Mouse (Mus musculus) liver, embryonic 15.5 days (tissue): Measurements from ENCODE around the gene Itm2b. TPM values are rescaled to one million over a fixed set of nuclear protein-coding genes. Genes with fewer than 3 reads are reported as not detected.
A peak's percentile ranks its signal among the peaks of the same experiment; 100 is the strongest.

Source experiments
- ATAC-seq: fragments of 200-750 bp; cut with Nextera tagmentation; 2 replicates; pipeline ENCODE4 v1.8.0; 2017; ENCODE audit warnings: moderate number of reproducible peaks, mild to moderate bottlenecking, moderate library complexity; ENCODE audit not compliant: insufficient read depth
- H3K27ac ChIP-seq: fragments of 300-500 bp; sonication (generic); replicated peaks from 2 replicates; pipeline ENCODE4 v1.5.1; 2015; ENCODE audit warnings: mild to moderate bottlenecking, inconsistent platforms
- H3K27me3 ChIP-seq: fragments of 300-500 bp; sonication (generic); 2 replicates; pipeline ENCODE4 v1.6.1; 2015; ENCODE audit warnings: mild to moderate bottlenecking, inconsistent platforms
- H3K36me3 ChIP-seq: fragments of 300-500 bp; sonication (generic); replicated peaks from 2 replicates; pipeline ENCODE4 v1.6.1; 2015; ENCODE audit warnings: moderate library complexity, mild to moderate bottlenecking, inconsistent platforms
- H3K4me1 ChIP-seq: fragments of 300-500 bp; sonication (generic); replicated peaks from 2 replicates; pipeline ENCODE4 v1.6.1; 2015; ENCODE audit warnings: inconsistent platforms
- H3K4me2 ChIP-seq: fragments of 300-500 bp; sonication (generic); 2 replicates; pipeline ENCODE4 v1.6.1; 2015; ENCODE audit warnings: moderate library complexity, mild to moderate bottlenecking, inconsistent platforms
- H3K4me3 ChIP-seq: fragments of 300-500 bp; sonication (generic); replicated peaks from 2 replicates; pipeline ENCODE4 v1.5.1; 2015; ENCODE audit warnings: mild to moderate bottlenecking, inconsistent platforms
- H3K9ac ChIP-seq: fragments of 300-500 bp; sonication (generic); 2 replicates; pipeline ENCODE4 v1.6.1; 2015; ENCODE audit warnings: moderate library complexity, mild to moderate bottlenecking, inconsistent platforms
- H3K9me3 ChIP-seq: fragments of 300-500 bp; sonication (generic); replicated peaks from 2 replicates; pipeline ENCODE4 v1.6.1; 2016; ENCODE audit warnings: inconsistent platforms
- WGBS: fragments of 180-500 bp; shearing (Covaris S2); methylation state at CpG from one replicate; pipeline ENCODE4 v1.1.7; 2015; ENCODE audit warnings: mixed read lengths; ENCODE audit not compliant: insufficient replicate concordance; 5-methylcytosine and 5-hydroxymethylcytosine counted together
- polyA plus RNA-seq: library from polyadenylated mRNA; unstranded; fragments of >200 nt; fragmentation: Nextera tagmentation; extraction: Ambion mirVana; gene quantifications from 2 replicates; pipeline ENCODE4 v1.2.1, GENCODE M21; 2015

The Itm2b gene
- polyA plus RNA-seq, 1 experiment from 2014 or later = 524 TPM

DNA sequence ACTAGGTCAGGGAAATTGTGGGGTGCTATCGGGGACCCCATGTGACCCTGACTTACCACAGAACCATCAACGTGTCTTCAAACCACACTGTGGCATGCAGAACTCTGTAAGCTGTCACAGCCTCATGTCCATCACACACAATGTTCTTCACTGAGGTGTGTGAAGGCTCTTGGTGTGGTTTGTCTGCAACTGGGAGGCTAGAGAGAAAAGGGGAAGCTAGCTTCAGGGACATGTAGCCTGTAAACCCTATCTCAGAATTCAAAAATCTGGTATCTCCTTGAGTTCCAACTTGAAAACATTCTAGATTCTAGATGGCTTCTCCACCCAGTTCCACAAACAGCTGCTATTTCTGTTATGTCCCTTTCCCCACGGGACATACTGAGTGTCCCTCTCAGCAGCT lies 45.5 kb downstream of the Itm2b start:
- Histone ChIP-seq H3K27ac (no peak overlapping the region), H3K4me3 (no peak overlapping the region), H3K36me3 (no peaks in the 10 kb centered on the region), H3K9ac (no peak overlapping the region), H3K9me3 (no peaks in the 10 kb centered on the region), H3K4me2 (no peak overlapping the region), H3K27me3 (no peaks in the 10 kb centered on the region), H3K4me1 (no peaks in the 10 kb centered on the region)
- no peak for ATAC-seq
- 17% methylated on average over 3 of the region's 3 CpGs for WGBS

DNA sequence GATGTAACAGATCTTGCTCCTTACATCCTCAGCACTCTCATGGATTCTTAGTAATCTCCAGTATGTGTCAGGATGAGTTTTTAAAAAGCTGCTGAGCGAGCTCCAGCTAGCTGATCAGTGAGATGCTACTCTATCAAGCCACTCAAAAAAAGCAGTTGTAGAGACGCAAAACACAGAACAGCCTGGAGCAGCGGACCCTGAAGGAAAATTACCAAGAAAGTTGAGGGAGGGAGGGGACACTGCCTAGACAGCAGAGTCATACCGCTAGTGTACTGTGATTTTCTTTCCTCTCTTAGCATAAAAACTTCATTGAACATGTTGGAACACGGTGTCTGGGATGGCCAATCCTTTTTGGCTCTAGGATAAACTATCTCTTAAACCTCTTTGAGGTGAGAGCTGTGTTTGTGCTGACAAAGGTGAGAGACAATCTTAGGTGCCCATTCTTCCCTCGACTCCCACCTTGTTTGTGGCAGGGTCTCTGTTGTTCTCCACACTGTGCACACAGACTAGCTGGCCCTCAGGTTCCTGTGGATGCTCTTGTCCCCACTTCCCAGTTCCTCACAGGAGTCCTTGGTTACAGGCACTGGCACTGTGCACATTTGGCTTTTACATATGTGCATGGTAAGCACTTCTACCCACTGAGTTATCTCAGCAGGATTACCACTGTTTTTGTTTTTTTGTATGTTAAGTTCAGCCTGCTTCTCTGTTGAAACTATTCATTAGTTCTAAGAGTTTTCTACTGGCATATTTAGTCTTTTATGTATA lies 48.6 kb downstream of the Itm2b start:
- H3K4me3 ChIP-seq = no peak overlapping the region
- no peak overlapping the region for H3K27ac ChIP-seq
- no peaks in the 10 kb centered on the region for H3K27me3 ChIP-seq
- H3K36me3 ChIP-seq = no peaks in the 10 kb centered on the region
- H3K4me2 ChIP-seq = no peak overlapping the region
- no peaks in the 10 kb centered on the region for H3K9me3 ChIP-seq
- no peak for ATAC-seq
- H3K4me1 ChIP-seq = peaks cover 5% of the 10 kb centered on the region; the same call in 1 of the 2 replicates
- 64% methylated on average over 6 of the region's 6 CpGs for WGBS
- H3K9ac ChIP-seq = no peak overlapping the region

DNA sequence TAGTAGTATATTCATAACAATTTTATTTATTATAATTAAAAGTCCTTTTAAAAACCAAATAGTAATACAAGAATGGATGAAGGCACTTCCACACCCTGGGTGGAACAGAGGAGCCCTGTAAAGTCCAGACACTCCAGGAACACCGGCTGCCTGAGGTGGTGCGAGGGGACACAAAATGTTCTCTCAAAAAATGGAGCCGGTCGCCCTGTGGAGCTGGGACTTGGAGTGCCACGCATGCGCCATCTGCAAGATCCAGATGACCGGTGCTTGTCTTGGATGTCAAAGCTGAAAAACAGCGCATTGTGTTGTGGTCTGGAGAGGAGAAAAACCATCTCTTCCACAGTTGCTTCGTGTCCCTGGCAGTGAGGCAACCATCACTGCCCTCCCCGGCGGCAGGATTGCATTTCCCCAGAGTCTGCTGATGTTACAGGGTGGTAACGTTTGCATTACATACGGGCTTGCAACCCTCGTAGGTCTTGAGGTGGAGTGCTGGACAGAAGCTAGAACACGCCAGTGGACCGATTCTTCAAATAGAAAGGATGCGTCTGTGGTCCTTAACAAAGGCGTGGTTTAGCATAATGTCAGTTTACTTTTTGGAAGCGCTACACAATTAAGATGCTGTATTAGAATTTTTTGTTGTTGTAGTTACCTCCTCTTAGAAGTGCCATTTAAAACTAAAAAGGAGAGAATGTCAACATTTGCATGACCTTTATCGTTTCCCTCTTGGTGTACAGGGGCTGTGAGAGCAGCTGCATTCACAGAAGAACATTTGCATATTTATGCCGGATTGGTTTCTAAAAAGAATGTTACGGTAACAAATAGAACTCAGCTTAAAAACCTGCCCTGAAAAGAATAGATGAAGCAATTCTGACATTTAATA lies 49.9 kb downstream of the Itm2b start:
- WGBS = 70% methylated on average over 22 of the region's 22 CpGs
- no peak overlapping the region for H3K27ac ChIP-seq
- peaks cover 5% of the 10 kb centered on the region; the same call in 1 of the 2 replicates for H3K4me1 ChIP-seq
- no peak overlapping the region for H3K9ac ChIP-seq
- H3K9me3 ChIP-seq = no peaks in the 10 kb centered on the region
- no peaks in the 10 kb centered on the region for H3K36me3 ChIP-seq
- H3K4me2 ChIP-seq = no peak overlapping the region
- no peak for ATAC-seq
- H3K27me3 ChIP-seq = no peaks in the 10 kb centered on the region
- H3K4me3 ChIP-seq = no peak overlapping the region

DNA sequence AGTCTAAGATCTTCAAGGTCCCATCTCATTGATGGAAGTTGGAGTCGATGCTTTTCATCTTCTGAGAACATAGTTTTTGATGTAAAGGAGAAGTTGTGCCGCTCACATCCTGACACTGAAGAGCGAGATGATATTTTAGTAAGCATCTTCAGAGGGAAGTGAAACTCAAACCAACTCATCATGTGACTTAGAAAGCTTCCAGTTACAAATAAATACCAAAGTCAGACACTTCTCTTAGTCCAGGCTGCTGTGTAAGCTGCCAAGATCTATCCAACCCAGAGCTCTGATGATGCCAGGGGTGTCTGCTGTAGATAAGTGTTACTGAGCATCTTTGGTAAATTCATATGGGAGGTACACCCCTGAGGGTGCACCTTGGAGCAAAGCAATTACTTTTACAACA lies 51.2 kb downstream of the Itm2b start:
- no peak for ATAC-seq
- Histone ChIP-seq H3K4me2 (no peak overlapping the region), H3K27ac (no peak overlapping the region)

DNA sequence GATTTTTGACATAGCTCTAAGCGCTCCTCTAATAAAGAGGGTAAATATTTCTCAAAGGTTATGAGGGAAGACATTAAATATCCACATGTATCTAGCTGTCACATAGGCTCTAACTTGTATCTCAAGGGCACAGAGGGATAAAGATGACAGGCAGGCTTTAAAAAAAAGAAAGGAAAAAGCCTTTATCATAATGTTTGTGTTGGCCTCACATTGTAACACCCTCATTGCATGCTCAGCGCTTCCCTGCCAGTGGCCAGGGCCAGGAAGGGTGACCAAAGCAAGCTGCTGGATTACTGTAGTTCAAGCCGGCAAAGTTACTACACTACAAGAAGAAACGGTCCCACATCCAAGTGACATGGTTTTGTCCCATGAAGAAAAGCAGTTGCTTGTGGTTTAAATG lies 53.7 kb downstream of the Itm2b start:
- H3K9me3 ChIP-seq = no peaks in the 10 kb centered on the region
- H3K4me3 ChIP-seq = no peak overlapping the region
- H3K27me3 ChIP-seq = no peaks in the 10 kb centered on the region
- H3K9ac ChIP-seq = no peak overlapping the region
- no peak overlapping the region for H3K4me2 ChIP-seq
- peaks cover 14% of the 10 kb centered on the region for H3K4me1 ChIP-seq
- no peaks in the 10 kb centered on the region for H3K36me3 ChIP-seq
- ATAC-seq = no peak
- 74% methylated on average over 4 of the region's 4 CpGs for WGBS
- no peak overlapping the region for H3K27ac ChIP-seq

More for the DNA sequence above, 51.2 kb downstream of the Itm2b start:
- H3K9me3 ChIP-seq = no peaks in the 10 kb centered on the region
- H3K27me3 ChIP-seq = no peaks in the 10 kb centered on the region
- WGBS = 39% methylated on average over 3 of the region's 3 CpGs
- H3K4me3 ChIP-seq = no peak overlapping the region
- peaks cover 5% of the 10 kb centered on the region; the same call in 1 of the 2 replicates for H3K4me1 ChIP-seq
- no peak overlapping the region for H3K9ac ChIP-seq
- no peaks in the 10 kb centered on the region for H3K36me3 ChIP-seq

DNA sequence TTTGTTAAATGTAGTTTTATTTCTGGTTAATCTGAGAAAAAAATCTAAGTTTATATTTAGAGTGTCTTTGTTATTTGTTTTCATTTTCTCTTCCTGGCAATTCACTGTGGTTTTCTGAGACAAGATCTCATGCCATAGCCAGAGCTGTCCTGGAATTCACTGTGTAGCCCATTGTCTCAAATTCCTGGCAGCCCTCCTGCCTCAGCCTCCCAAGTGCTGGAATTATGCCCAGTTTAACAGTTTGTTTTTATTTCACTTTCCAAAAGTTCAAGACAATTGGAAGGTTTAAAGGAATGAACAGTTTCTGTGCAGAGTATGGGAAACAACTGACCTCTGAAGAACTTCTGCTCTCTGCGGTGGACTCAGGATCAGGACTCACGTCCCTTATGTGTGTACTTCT lies 55.2 kb downstream of the Itm2b start:
- H3K9ac ChIP-seq = no peak overlapping the region
- no peak overlapping the region for H3K4me3 ChIP-seq
- no peaks in the 10 kb centered on the region for H3K27me3 ChIP-seq
- H3K27ac ChIP-seq = no peak overlapping the region
- H3K9me3 ChIP-seq = no peaks in the 10 kb centered on the region
- no peaks in the 10 kb centered on the region for H3K36me3 ChIP-seq
- no peak overlapping the region for H3K4me2 ChIP-seq
- no peak for ATAC-seq
- 76% methylated on average over 2 of the region's 2 CpGs for WGBS
- H3K4me1 ChIP-seq = peaks cover 17% of the 10 kb centered on the region

DNA sequence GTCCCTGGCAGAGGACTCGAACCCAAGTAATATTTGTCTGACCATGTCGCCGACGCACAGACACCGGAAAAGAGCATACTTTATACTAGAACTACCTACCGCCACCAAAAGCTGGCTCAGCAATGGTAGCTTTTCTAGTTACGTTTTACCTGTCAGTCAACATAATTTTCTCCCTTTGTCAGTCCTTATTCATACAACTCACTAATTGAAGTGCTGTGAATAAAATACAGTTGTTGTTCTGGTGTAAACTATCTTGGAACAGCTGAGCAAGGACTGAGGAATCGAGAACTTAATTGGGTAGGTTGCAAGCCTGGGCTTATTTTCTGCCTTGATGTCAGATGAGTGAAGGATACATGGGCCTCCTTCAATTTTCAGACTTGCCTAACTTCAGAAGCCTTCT lies 58.6 kb downstream of the Itm2b start:
- Histone ChIP-seq H3K9ac (peak overlapping the region; percentile 98), H3K27ac (peak overlapping the region; percentile 98), H3K27me3 (no peaks in the 10 kb centered on the region), H3K4me2 (peak overlapping the region; percentile 83), H3K4me3 (peak overlapping the region; percentile 98), H3K36me3 (no peaks in the 10 kb centered on the region; the same call in 1 of the 2 replicates), H3K9me3 (no peaks in the 10 kb centered on the region), H3K4me1 (peaks cover 32% of the 10 kb centered on the region)
- no peak for ATAC-seq
- WGBS = 12% methylated on average over 8 of the region's 8 CpGs

DNA sequence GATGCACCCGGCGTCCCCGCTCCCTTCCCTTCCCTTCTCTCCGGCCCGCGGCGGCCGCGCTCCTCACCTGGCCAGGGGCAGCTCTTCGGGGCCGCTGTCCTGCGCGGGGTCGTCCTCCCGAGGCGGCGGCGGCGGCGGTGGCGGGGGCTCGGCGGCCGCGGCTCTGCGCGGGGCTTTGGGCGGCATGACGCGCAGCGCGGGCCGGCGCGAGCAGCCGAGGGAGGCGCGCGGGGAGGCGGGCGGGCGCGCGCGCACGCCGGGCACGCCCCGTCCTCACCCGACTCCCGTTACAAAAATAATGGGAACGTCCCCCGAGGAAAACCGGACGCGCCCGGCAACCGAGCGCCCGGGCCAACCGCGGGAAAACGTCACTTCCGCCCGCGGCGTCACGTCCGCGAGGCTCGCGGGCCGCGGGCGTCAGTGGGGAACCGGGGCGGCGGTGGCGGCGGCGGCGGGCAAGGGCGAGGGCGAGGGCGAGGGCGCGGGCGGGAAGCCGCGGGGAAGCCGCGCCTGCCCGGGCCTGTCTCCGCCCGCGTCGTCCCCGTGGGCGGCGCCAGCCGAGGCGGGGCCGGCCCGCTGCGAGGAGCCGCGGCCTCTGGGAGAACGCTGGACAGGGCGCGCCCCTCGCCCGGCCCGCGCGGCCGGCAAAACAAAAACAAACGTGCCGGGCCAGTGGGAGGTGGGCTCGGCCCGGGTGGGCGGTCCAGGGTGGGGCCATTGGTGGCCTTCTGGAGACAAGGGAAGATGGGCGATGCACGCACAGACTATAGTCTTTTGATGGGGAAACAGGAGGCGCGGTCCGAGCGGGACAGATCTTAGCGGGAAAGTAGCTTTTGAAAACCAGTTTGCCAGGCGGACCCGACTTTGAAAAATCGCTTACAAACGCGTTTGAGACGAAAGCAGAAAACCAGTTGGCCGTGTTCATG lies 59.4 kb downstream of the Itm2b start, which contains the start of gene Rb1:
Gene Rb1, minus strand, starts transcription at position 367 of the 926 bp plus-strand sequence.
- ATAC-seq = peak; percentile 94
- WGBS = under 1% methylated on average over 115 of the region's 135 CpGs
- H3K27ac ChIP-seq = peak within 1 kb of the TSS; percentile 98

DNA sequence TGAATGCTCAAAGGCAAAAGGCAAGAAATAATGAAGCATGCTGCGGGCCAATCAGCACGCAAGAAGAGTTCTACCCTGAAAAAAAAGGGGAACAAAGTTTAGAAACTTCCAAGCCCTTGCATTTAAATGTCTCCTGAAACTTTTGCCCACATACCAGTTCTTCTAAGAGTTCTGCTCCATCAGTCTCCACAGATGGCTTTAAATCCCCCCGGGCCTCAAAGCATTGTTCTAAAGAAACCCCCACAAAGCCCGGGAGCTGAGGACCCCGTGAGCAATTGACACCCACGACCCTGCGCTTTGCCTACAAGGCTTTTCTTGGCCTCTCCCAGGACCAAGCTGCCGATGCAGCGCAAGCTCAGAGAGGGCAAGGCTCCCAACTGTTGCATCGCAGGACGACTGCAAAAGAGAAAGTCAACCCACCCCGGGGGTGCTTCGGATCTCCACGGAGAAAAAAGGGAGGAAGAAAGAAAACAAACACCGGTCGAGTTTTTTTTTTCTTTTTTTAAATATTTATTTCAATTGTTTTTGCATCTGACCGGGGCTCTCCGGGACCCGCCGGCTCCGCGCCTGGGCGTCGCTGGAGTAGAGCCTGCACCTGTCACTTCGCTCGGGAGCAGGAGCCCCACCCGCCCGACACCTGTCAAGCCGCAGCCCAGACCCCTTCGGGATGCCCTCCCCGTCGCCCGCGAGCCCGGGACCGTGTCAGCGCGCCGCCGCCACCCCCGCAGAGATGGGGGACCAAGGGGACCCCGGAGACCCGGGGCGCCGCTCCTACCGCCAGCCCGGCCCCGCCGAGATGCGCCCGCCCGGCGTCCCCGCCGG lies 60.2 kb downstream of the Itm2b start:
- peak overlapping the region; percentile 83 for H3K4me2 ChIP-seq
- H3K27me3 ChIP-seq = no peaks in the 10 kb centered on the region
- peak overlapping the region; percentile 98 for H3K27ac ChIP-seq
- peak overlapping the region; percentile 98 for H3K9ac ChIP-seq
- peak overlapping the region; percentile 98 for H3K4me3 ChIP-seq
- H3K9me3 ChIP-seq = no peaks in the 10 kb centered on the region
- WGBS = under 1% methylated on average over 52 of the region's 55 CpGs
- peaks cover 45% of the 10 kb centered on the region for H3K4me1 ChIP-seq
- peak; percentile 10 for ATAC-seq
- H3K36me3 ChIP-seq = peaks cover 8% of the 10 kb centered on the region; the same call in 1 of the 2 replicates

More for the DNA sequence above, 59.4 kb downstream of the Itm2b start, which contains the start of gene Rb1:
- Histone ChIP-seq H3K9ac (peak within 1 kb of the TSS; percentile 98), H3K4me1 (peaks cover 39% of the 10 kb centered on the region), H3K27me3 (no peaks in the 10 kb centered on the region), H3K36me3 (peaks cover 3% of the 10 kb centered on the region; the same call in 1 of the 2 replicates), H3K4me3 (peak within 1 kb of the TSS; percentile 98), H3K9me3 (no peaks in the 10 kb centered on the region), H3K4me2 (peak within 1 kb of the TSS; percentile 83)

DNA sequence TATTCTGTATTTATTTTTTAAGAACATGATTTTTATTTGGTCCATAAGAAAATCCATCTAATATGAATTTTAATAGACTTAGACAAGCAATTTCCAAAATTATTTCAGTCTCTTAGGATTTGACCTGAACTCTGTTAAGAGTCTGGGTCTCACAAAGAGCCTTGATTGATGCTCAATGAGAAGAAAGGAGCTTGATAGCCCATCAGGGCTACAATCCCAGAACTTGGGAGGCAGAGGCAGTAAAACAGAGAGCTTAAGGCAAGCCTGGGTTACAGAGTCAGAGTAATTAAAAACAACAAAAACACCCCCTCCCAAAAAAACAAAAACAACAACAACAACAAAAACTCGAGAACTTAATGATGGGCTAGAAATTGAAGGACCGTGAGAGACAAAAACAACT lies 61.1 kb downstream of the Itm2b start:
- WGBS = 56% methylated on average over 2 of the region's 2 CpGs
- H3K36me3 ChIP-seq = peaks cover 12% of the 10 kb centered on the region
- peaks cover 49% of the 10 kb centered on the region for H3K4me1 ChIP-seq
- H3K9ac ChIP-seq = peak overlapping the region; percentile 15
- ATAC-seq = no peak
- no peaks in the 10 kb centered on the region for H3K9me3 ChIP-seq
- 0 out of 2 replicates have a peak overlapping the region, but pooled peaks have one; percentile 9 for H3K27ac ChIP-seq
- H3K4me2 ChIP-seq = peak overlapping the region; percentile 83
- no peaks in the 10 kb centered on the region for H3K27me3 ChIP-seq
- H3K4me3 ChIP-seq = peak overlapping the region; percentile 98
